Mouse (Mus musculus): ENCODE results near the gene Btbd35f16.
"Not testable (repeated sequence)": the region's sequence is repeated elsewhere in the genome, so short reads cannot be mapped to it uniquely, and the experiment has no call there.

Gene Btbd35f16

GRCm38 (mm10) chrX:3956902-3957301 is at the start of gene Btbd35f16:
TSS of gene Btbd35f16 (minus strand) at chrX:3957002.
- in situ Hi-C loops (cut with MboI), result not testable (repeated sequence)

All from mature B cell (primary cell).